Mouse (Mus musculus): Measurements from ENCODE around the gene Hamp. TPM values are rescaled to one million over a fixed set of nuclear protein-coding genes. Genes with fewer than 3 reads are reported as not detected.

The Hamp gene
- polyA plus RNA-seq, 1 experiment from 2014 or later, result not detected

Other genes with a start within 250 kb of the Hamp start
- not detected in 2 replicates for gene 2200002J24Rik, start 245.1 kb downstream of the Hamp start, polyA plus RNA-seq (2015; fragmentation: Nextera tagmentation; extraction: Ambion mirVana)
- gene Atp4a, start 231.8 kb downstream of the Hamp start, polyA plus RNA-seq (2015; fragmentation: Nextera tagmentation; extraction: Ambion mirVana), result 0.80 and 1.6 TPM in 2 replicates
- gene Tmem147, start 214.5 kb downstream of the Hamp start, polyA plus RNA-seq (2015; fragmentation: Nextera tagmentation; extraction: Ambion mirVana), result 253 and 272 TPM in 2 replicates
- gene Gapdhs, start 200.4 kb downstream of the Hamp start, polyA plus RNA-seq (2015; fragmentation: Nextera tagmentation; extraction: Ambion mirVana), result 1.6 and 2.9 TPM in 2 replicates
- 1.2 and 2.8 TPM in 2 replicates for gene Sbsn, start 192.6 kb downstream of the Hamp start, polyA plus RNA-seq (2015; fragmentation: Nextera tagmentation; extraction: Ambion mirVana)
- 1.0 TPM in 1 of 2 replicates, not detected in the other for gene Dmkn, start 180.3 kb downstream of the Hamp start, polyA plus RNA-seq (2015; fragmentation: Nextera tagmentation; extraction: Ambion mirVana)
- gene Krtdap, start 156.1 kb downstream of the Hamp start, polyA plus RNA-seq (2015; fragmentation: Nextera tagmentation; extraction: Ambion mirVana), result 0.85 TPM in 1 of 2 replicates, not detected in the other
- 0.32 TPM in 1 of 2 replicates, not detected in the other for gene Ffar2, start 120.3 kb downstream of the Hamp start, polyA plus RNA-seq (2015; fragmentation: Nextera tagmentation; extraction: Ambion mirVana)
- not detected in 2 replicates for gene Ffar3, start 87.9 kb downstream of the Hamp start, polyA plus RNA-seq (2015; fragmentation: Nextera tagmentation; extraction: Ambion mirVana)
- not detected in 2 replicates for gene Ffar1, start 82.5 kb downstream of the Hamp start, polyA plus RNA-seq (2015; fragmentation: Nextera tagmentation; extraction: Ambion mirVana)
- 0.43 TPM in 1 of 2 replicates, not detected in the other for gene Cd22, start 63.7 kb downstream of the Hamp start, polyA plus RNA-seq (2015; fragmentation: Nextera tagmentation; extraction: Ambion mirVana)
- 2.6 and 3.1 TPM in 2 replicates for gene Mag, start 29.2 kb downstream of the Hamp start, polyA plus RNA-seq (2015; fragmentation: Nextera tagmentation; extraction: Ambion mirVana)
- gene Hamp2, start 19.4 kb downstream of the Hamp start, polyA plus RNA-seq (2015; fragmentation: Nextera tagmentation; extraction: Ambion mirVana), result not detected in 2 replicates
- gene Usf2, start 12.8 kb upstream of the Hamp start, polyA plus RNA-seq (2015; fragmentation: Nextera tagmentation; extraction: Ambion mirVana), result 34.4 TPM in 2 replicates
- 17.0 and 17.6 TPM in 2 replicates for gene Lsr, start 29.4 kb upstream of the Hamp start, polyA plus RNA-seq (2015; fragmentation: Nextera tagmentation; extraction: Ambion mirVana)
- 0.25 and 0.53 TPM in 2 replicates for gene Fam187b, start 29.8 kb upstream of the Hamp start, polyA plus RNA-seq (2015; fragmentation: Nextera tagmentation; extraction: Ambion mirVana)
- gene Fxyd5, start 98.4 kb upstream of the Hamp start, polyA plus RNA-seq (2015; fragmentation: Nextera tagmentation; extraction: Ambion mirVana), result 15.9 and 19.6 TPM in 2 replicates
- gene Fxyd7, start 107.4 kb upstream of the Hamp start, polyA plus RNA-seq (2015; fragmentation: Nextera tagmentation; extraction: Ambion mirVana), result 181 and 239 TPM in 2 replicates
- 28.2 and 33.9 TPM in 2 replicates for gene Fxyd1, start 113.2 kb upstream of the Hamp start, polyA plus RNA-seq (2015; fragmentation: Nextera tagmentation; extraction: Ambion mirVana)
- 2.0 and 2.6 TPM in 2 replicates for gene Lgi4, start 115.3 kb upstream of the Hamp start, polyA plus RNA-seq (2015; fragmentation: Nextera tagmentation; extraction: Ambion mirVana)
- gene Fxyd3, start 132.7 kb upstream of the Hamp start, polyA plus RNA-seq (2015; fragmentation: Nextera tagmentation; extraction: Ambion mirVana), result 2.2 and 2.5 TPM in 2 replicates
- gene Hpn, start 171.3 kb upstream of the Hamp start, polyA plus RNA-seq (2015; fragmentation: Nextera tagmentation; extraction: Ambion mirVana), result 0.25 and 0.62 TPM in 2 replicates
- gene Scn1b, start 183.0 kb upstream of the Hamp start, polyA plus RNA-seq (2015; fragmentation: Nextera tagmentation; extraction: Ambion mirVana), result 5.1 and 6.8 TPM in 2 replicates
- 206 and 212 TPM in 2 replicates for gene Gramd1a, start 211.9 kb upstream of the Hamp start, polyA plus RNA-seq (2015; fragmentation: Nextera tagmentation; extraction: Ambion mirVana)

Measured in neural tube, embryonic 13.5 days (tissue).